Mouse (Mus musculus) CH12.LX (cell line): ENCODE measurements at regions not wholly inside any gene's neighbourhood (a gene's known extent, or its start where the extent isn't known, plus 50 kb on each side); places are given as distances from the start of the nearest gene placed in this dataset.

Source experiments
- DNase-seq: peaks from one replicate; pipeline ENCODE4 v3.0.0-alpha.2; 2013; ENCODE audit errors: extremely low read depth
- H3K27ac ChIP-seq: 2 replicates; pipeline ENCODE4 v1.5.1; 2012; ENCODE audit warnings: low read depth, mild to moderate bottlenecking, control low read depth, moderate library complexity; ENCODE audit not compliant: insufficient read depth
- H3K27me3 ChIP-seq: replicated peaks from 2 replicates; pipeline ENCODE3; 2012; ENCODE audit warnings: inconsistent platforms
- H3K36me3 ChIP-seq, 2 experiments: replicated peaks in 1 of 2; 2 replicates each; pipeline versions ENCODE3 to v1.6.1; 2012; ENCODE audit warnings: inconsistent platforms in 1 of 2, low read length in 1 of 2, mild to moderate bottlenecking in 1 of 2, mixed read lengths in 1 of 2, moderate library complexity in 1 of 2; ENCODE audit not compliant: control insufficient read depth in 1 of 2, insufficient read depth in 1 of 2
- H3K4me1 ChIP-seq, 2 experiments: 2 replicates each; pipeline ENCODE4 v1.6.1; 2012; ENCODE audit warnings: inconsistent platforms in 1 of 2, moderate library complexity in 1 of 2; ENCODE audit not compliant: insufficient read depth in 2 of 2, control insufficient read depth in 1 of 2
- H3K4me2 ChIP-seq: 2 replicates; pipeline ENCODE4 v1.6.1; 2012; ENCODE audit warnings: low read depth, mild to moderate bottlenecking, control low read depth; ENCODE audit not compliant: poor library complexity, insufficient read depth, severe bottlenecking
- H3K4me3 ChIP-seq, 3 experiments: fragments of 150-350 bp in 1 of 3; sonication (generic) in 1 of 3; replicated peaks in 1 of 3; 2 replicates each; pipeline versions ENCODE3 to v1.5.1; 2011 to 2012; ENCODE audit warnings: low read depth in 2 of 3, low read length in 2 of 3, mild to moderate bottlenecking in 2 of 3, moderate library complexity in 2 of 3, control low read depth in 1 of 3, improper control_type of control experiment in 1 of 3, inconsistent platforms in 1 of 3, mixed read lengths in 1 of 3; ENCODE audit not compliant: poor library complexity in 1 of 3
- H3K79me2 ChIP-seq: replicated peaks from 2 replicates; pipeline ENCODE4 v1.6.1; 2012; ENCODE audit warnings: mild to moderate bottlenecking, moderate library complexity; ENCODE audit not compliant: control insufficient read depth, poor library complexity, insufficient read depth, severe bottlenecking; ENCODE audit errors: extremely low read depth
- H3K9ac ChIP-seq: 2 replicates; pipeline ENCODE4 v1.6.1; 2012; ENCODE audit warnings: low read depth, mild to moderate bottlenecking, control low read depth, moderate library complexity; ENCODE audit not compliant: insufficient read depth
- H3K9me3 ChIP-seq: replicated peaks from 2 replicates; pipeline ENCODE3; 2012; ENCODE audit warnings: low read length, inconsistent platforms, mixed read lengths
- BHLHE40 ChIP-seq: IDR thresholded peaks from 2 replicates; pipeline ENCODE4 v1.6.1; 2011; ENCODE audit warnings: mild to moderate bottlenecking, low read depth, low read length, improper control_type of control experiment
- CHD1 ChIP-seq: IDR thresholded peaks from 2 replicates; pipeline ENCODE4 v1.6.1; 2012; ENCODE audit warnings: low read depth, low read length, improper control_type of control experiment, inconsistent platforms
- CTCF ChIP-seq, 2 experiments: IDR thresholded peaks in 1 of 2; conservative IDR thresholded peaks in 1 of 2; 2 replicates each; pipeline ENCODE4 v1.5.1; 2011 to 2012; ENCODE audit warnings: low read depth in 2 of 2, low read length in 2 of 2, improper control_type of control experiment in 1 of 2, inconsistent platforms in 1 of 2, mild to moderate bottlenecking in 1 of 2, moderate library complexity in 1 of 2
- E2F4 ChIP-seq: IDR thresholded peaks from 2 replicates; pipeline ENCODE4 v1.6.1; 2011; ENCODE audit warnings: low read depth, low read length, improper control_type of control experiment; ENCODE audit not compliant: insufficient replicate concordance
- ELF1 ChIP-seq: IDR thresholded peaks from 2 replicates; pipeline ENCODE4 v1.6.1; 2014; ENCODE audit warnings: low read depth, mild to moderate bottlenecking, inconsistent platforms, low read length, improper control_type of control experiment
- HCFC1 ChIP-seq: IDR thresholded peaks from 2 replicates; pipeline ENCODE4 v1.6.1; 2012; ENCODE audit warnings: low read depth, mild to moderate bottlenecking, inconsistent platforms, low read length, improper control_type of control experiment
- IRF4 ChIP-seq: IDR thresholded peaks from 2 replicates; pipeline ENCODE4 v1.6.1; 2014; ENCODE audit warnings: low read depth, mild to moderate bottlenecking, inconsistent platforms, low read length, improper control_type of control experiment
- KAT2A ChIP-seq: IDR thresholded peaks from 2 replicates; pipeline ENCODE4 v1.6.1; 2012; ENCODE audit warnings: low read length, improper control_type of control experiment, inconsistent platforms; ENCODE audit not compliant: insufficient replicate concordance
- MAFK ChIP-seq: IDR thresholded peaks from 2 replicates; pipeline ENCODE4 v1.6.1; 2011; ENCODE audit warnings: low read length, improper control_type of control experiment; ENCODE audit not compliant: insufficient replicate concordance
- MAX ChIP-seq: IDR thresholded peaks from 2 replicates; pipeline ENCODE4 v1.6.1; 2011; ENCODE audit warnings: low read length, improper control_type of control experiment
- NELFE ChIP-seq: IDR thresholded peaks from 2 replicates; pipeline ENCODE4 v1.6.1; 2011; ENCODE audit warnings: low read depth, low read length, improper control_type of control experiment
- PAX5 ChIP-seq: IDR thresholded peaks from 2 replicates; pipeline ENCODE4 v1.6.1; 2012; ENCODE audit warnings: low read length, inconsistent platforms, mixed read lengths
- POLR2A ChIP-seq: IDR thresholded peaks from 2 replicates; pipeline ENCODE4 v1.6.1; 2011; ENCODE audit warnings: low read depth, mild to moderate bottlenecking, improper control_type of control experiment, low read length
- POLR2AphosphoS2 ChIP-seq: IDR thresholded peaks from 2 replicates; pipeline ENCODE4 v1.6.1; 2011; ENCODE audit warnings: low read depth, low read length, improper control_type of control experiment
- RAD21 ChIP-seq: IDR thresholded peaks from 2 replicates; pipeline ENCODE4 v1.6.1; 2011; ENCODE audit warnings: low read depth, mild to moderate bottlenecking, low read length, improper control_type of control experiment, moderate library complexity
- RCOR1 ChIP-seq: conservative IDR thresholded peaks from 2 replicates; pipeline ENCODE4 v1.6.1; 2012; ENCODE audit warnings: low read depth, mild to moderate bottlenecking, inconsistent platforms, low read length, improper control_type of control experiment
- SMC3 ChIP-seq: IDR thresholded peaks from 2 replicates; pipeline ENCODE4 v1.6.1; 2011; ENCODE audit warnings: low read depth, low read length, improper control_type of control experiment
- TBP ChIP-seq: conservative IDR thresholded peaks from 2 replicates; pipeline ENCODE4 v1.6.1; 2011; ENCODE audit warnings: low read depth, low read length, improper control_type of control experiment
- TCF12 ChIP-seq: IDR thresholded peaks from 2 replicates; pipeline ENCODE4 v1.6.1; 2014; ENCODE audit warnings: low read depth, mild to moderate bottlenecking, inconsistent platforms, low read length, improper control_type of control experiment
- UBTF ChIP-seq: IDR thresholded peaks from 2 replicates; pipeline ENCODE4 v1.6.1; 2012; ENCODE audit warnings: low read depth, mild to moderate bottlenecking, inconsistent platforms, low read length, improper control_type of control experiment, moderate library complexity
- USF2 ChIP-seq: conservative IDR thresholded peaks from 2 replicates; pipeline ENCODE4 v1.6.1; 2011; ENCODE audit warnings: low read depth, low read length, improper control_type of control experiment
- ZKSCAN1 ChIP-seq: IDR thresholded peaks from 2 replicates; pipeline ENCODE4 v1.6.1; 2012; ENCODE audit warnings: low read depth, inconsistent platforms, low read length, improper control_type of control experiment, borderline replicate concordance
- ZMIZ1 ChIP-seq: IDR thresholded peaks from 2 replicates; pipeline ENCODE4 v1.6.1; 2012; ENCODE audit warnings: low read depth, mild to moderate bottlenecking, inconsistent platforms, low read length, improper control_type of control experiment
- dilution Hi-C: fragments of 300-500 bp; cut with MboI; formaldehyde crosslinking; loops from 2 replicates; pipeline ENCODE4 v1.14.3; 2020; ENCODE audit warnings: low sequenced_read_pairs; ENCODE audit not compliant: extremely low pct_unique_long_range_greater_than_20kb, extremely low pct_ligation_motif_present
- in situ Hi-C: fragments of 300-500 bp; cut with MboI; formaldehyde crosslinking; loops from 3 replicates; pipeline ENCODE4 v1.14.3; 2019; ENCODE audit warnings: low sequenced_read_pairs, low pct_ligation_motif_present, low pct_unique_long_range_greater_than_20kb, mixed read lengths

- in situ Hi-C loops, result no loop called here
- Histone ChIP-seq H3K79me2 (no peaks in the 10 kb centered on the region), H3K27me3 (no peaks in the 10 kb centered on the region), H3K9ac (peak overlapping the region; percentile 59), H3K27ac (no peak overlapping the region), H3K4me1 (peaks cover 10 to 38% of the 10 kb centered on the region in 2 experiments), H3K9me3 (no peaks in the 10 kb centered on the region), H3K4me2 (peak overlapping the region; percentile 24; the same call in 1 of the 2 replicates), H3K4me3 (peak overlapping the region; percentile 52 to 59 (median 55)), H3K36me3 (peaks cover 0 to 15% of the 10 kb centered on the region in 2 experiments)
- peak; percentile 66 for DNase-seq
- dilution Hi-C loops, result no loop called here
- peak; percentile 83 for TF ChIP-seq TBP
- TF ChIP-seq ZKSCAN1, result no peak
- TF ChIP-seq HCFC1, result 0 out of 2 replicates have a peak, but pooled peaks have one; percentile 26
- peak; percentile 72 for TF ChIP-seq POLR2A
- no peak for TF ChIP-seq BHLHE40
- no peak for TF ChIP-seq ZMIZ1
- TF ChIP-seq NELFE, result peak; percentile 66
- TF ChIP-seq CTCF (conservative IDR thresholded peaks at IDR 0.05 in 1 of 2, IDR thresholded peaks at IDR 0.05 in 1 of 2; ENCODE audit: low read depth in 2 of 2, low read length in 2 of 2), result no peak
- TF ChIP-seq MAX, result no peak
- TF ChIP-seq ELF1, result peak; percentile 69
- no peak for TF ChIP-seq POLR2AphosphoS2
- TF ChIP-seq PAX5, result no peak
- no peak for TF ChIP-seq IRF4
- TF ChIP-seq E2F4, result no peak
- no peak for TF ChIP-seq SMC3
- TF ChIP-seq UBTF, result no peak
Measured at GRCm38 (mm10) chr10:67801619-67802018, 110.8 kb downstream of the Zfp365 start.

GRCm38 (mm10) chr10:67798991-67799390 lies 113.5 kb downstream of the Zfp365 start:
- in situ Hi-C loops (no loop called here), dilution Hi-C loops (no loop called here)
- Histone ChIP-seq H3K27me3 (no peaks in the 10 kb centered on the region), H3K9me3 (no peaks in the 10 kb centered on the region), H3K4me1 (peaks cover 7 to 25% of the 10 kb centered on the region in 2 experiments; a peak in 3 of 4 replicates), H3K36me3 (peaks cover 0 to 18% of the 10 kb centered on the region in 2 experiments), H3K4me2 (no peak overlapping the region), H3K9ac (no peak overlapping the region), H3K4me3 (no peak overlapping the region), H3K79me2 (no peaks in the 10 kb centered on the region), H3K27ac (no peak overlapping the region)
- no peak for DNase-seq
- TF ChIP-seq SMC3 (no peak), RAD21 (no peak), PAX5 (no peak), IRF4 (no peak), CHD1 (no peak), TCF12 (no peak), RCOR1 (no peak), KAT2A (no peak), MAFK (no peak), ZMIZ1 (no peak), USF2 (no peak)
